Mouse (Mus musculus): ENCODE results near the gene Gm42417.

Gm42417 gene

GRCm38 (mm10) chr1:36522210-36522609 lies 17.0 kb downstream of the Gm42417 start:
- no peak for DNase-seq (ENCODE audit: low read depth, low spot score)

- no peak for DNase-seq (ENCODE audit: low read depth, low spot score)
Measured at GRCm38 (mm10) chr1:36519626-36520025, 19.6 kb downstream of the Gm42417 start.

DNA sequence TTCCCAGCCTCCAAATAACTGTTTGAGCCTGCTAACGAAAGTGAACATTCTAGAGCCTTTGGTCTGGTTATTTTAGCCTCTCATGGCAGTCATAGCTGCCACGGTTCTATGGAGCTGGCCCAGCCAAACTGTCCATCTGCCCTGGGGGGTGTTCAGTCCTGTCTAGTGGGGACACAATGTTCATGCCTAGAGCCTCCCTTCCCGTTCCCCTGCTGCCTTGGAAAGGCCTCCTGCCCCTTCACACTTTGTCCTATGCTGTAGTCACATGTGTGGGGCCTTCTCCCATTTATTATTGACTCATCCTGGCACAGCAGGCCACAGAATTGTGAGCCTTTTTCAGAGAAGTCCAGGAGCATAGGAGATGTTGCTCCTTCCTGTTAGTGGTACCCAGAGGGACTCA lies 21.0 kb downstream of the Gm42417 start:
- no peak for DNase-seq (ENCODE audit: low read depth, low spot score)

DNA sequence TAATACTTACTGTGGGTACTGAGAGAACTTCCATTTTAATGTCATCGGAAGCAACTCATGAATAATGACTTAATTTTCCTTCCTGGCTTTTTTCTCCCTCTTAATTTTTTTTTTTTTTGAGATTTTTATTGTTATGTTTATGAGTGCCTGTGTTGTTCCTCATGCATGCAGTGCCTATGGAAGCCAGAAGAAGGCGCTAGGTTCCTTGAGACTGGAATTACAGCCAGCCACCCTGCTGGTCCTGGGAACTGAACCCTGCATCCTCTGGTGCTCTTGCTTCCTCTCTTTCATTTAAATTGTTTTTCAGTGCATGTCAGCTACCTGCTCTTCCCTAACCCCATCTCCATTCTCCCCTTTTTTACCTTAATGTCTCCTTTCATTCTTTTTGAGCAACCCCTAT lies 25.5 kb downstream of the Gm42417 start:
- DNase-seq (ENCODE audit: low read depth, low spot score) = peak; percentile 60

- no peak for DNase-seq (ENCODE audit: low read depth, low spot score)
Measured at GRCm38 (mm10) chr1:36513310-36513709, 25.9 kb downstream of the Gm42417 start.

DNA sequence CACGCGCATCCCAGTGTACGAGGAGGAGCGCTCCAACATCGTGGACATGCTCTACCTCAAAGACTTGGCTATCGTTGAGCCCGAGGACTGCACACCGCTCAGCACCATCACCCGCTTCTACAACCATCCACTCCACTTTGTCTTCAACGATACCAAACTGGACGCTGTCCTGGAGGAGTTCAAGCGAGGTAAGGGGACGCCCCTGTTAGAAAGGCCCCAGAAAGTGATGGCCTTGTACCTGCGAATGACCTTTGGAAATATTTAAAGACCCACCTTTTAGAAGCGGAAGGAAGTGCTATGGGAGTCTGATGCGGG lies 26.3 kb downstream of the Gm42417 start:
- no peak for DNase-seq (ENCODE audit: low read depth, low spot score)

GRCm38 (mm10) chr1:36512089-36512965 lies 26.9 kb downstream of the Gm42417 start:
- peak; percentile 57 for DNase-seq (ENCODE audit: low read depth, low spot score)

GRCm38 (mm10) chr1:36511289-36512021 lies 27.8 kb downstream of the Gm42417 start, which contains the start of gene Cnnm3:
Gene Cnnm3 (plus strand): TSS chr1:36511867.
- DNase-seq (ENCODE audit: low read depth, low spot score) = peak; percentile 97

GRCm38 (mm10) chr1:36508238-36508637 lies 31.0 kb downstream of the Gm42417 start:
- no peak for DNase-seq (ENCODE audit: low read depth, low spot score)

DNA sequence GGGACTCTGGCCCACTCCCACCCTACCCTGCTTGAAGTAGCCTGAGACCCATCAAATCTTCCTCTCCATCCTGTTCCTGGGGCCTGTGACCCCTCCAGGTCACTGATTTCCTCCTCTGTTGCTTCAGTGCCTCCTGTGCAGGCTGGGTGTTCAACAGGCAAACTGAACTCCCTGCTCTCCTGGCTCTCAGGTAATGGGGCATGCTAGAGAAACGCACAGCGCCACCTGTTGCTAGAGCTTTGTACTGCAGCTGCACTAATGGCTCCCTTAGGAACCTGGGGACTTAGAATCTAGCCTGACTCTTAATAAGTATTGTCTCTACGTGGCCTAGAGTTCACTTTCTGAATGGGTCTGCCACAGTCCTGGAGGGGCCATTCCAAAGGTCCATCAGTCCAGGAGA lies 38.0 kb downstream of the Gm42417 start:
- DNase-seq (ENCODE audit: low read depth, low spot score) = peak; percentile 75

GRCm38 (mm10) chr1:36497312-36497711 lies 41.9 kb downstream of the Gm42417 start:
- DNase-seq (ENCODE audit: low read depth, low spot score) = no peak

DNA sequence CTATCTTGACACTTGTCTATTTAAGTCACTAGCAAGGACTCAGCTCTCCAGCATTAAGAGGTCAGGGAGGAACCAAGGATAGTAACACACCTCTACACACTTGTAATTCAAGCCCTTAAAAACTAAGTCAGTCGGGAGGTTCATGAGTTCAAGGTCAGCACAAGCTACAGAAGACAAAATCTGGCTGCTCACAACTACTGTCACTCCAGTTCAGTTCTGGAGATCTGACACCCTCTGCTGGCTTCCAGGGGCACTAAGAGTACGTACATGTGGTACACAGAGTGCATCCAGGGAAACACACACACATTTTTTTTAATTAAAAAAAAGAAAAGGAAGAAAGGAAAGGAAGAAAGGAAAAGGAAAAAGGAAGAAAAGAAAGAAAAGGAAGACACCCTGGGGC lies 42.5 kb downstream of the Gm42417 start:
- DNase-seq (ENCODE audit: low read depth, low spot score) = no peak

DNA sequence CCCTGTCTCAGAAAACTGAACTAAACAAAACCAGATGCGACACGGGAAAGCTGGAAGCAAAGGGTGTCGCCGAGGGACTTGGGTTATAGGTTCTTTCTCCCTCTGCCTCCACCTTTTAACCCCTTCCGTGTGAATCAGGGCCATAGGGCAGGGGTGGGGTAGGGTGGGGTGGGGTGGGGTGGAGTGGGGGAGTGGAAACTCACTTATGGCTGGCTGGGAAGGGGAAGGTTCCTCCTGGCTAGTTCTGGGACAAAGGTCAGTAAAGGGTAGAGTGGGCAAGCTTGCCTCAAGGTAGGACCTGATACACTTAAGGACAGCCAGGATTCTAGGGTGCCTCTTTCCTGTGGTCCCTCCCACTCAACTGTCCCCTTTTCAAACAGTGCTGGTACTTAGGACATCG lies 45.9 kb downstream of the Gm42417 start:
- no peak for DNase-seq (ENCODE audit: low read depth, low spot score)

DNA sequence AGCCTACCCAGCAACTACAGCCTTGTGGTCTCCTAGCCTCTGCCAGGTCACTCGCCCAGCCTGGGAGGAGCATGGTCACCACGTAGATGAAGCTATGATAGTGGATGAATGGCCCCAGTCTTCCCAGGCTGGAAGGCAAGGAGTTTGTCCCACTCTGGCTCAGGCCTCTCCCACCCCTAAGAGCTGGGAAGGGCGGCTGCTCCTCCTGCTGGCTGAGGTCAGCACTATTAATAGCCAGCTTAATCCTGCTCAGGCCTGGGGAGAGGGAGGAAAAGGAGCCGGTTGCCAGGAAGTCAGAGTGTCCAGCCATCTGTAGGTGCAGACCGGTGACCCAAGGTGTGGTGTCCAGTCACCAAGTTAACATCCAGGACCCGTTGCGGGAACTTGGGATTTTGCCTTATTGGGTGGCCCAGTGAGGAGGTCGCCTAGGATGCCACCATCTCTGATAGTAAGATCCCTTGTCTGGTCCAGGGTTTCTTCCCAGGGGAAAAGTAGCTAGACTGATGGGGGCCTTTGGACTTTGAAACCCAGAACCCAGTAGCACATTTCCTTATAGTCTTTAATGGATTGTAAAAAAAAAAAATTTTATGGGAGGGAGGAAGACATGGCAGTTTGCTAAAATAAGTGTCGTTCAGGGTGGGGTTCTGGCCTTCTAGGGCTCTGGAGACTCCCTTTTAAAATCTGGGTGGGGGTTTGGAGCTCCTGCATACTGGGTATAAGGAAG lies 46.7 kb downstream of the Gm42417 start:
- peak; percentile 45 for DNase-seq (ENCODE audit: low read depth, low spot score)

GRCm38 (mm10) chr1:36489661-36490060 lies 49.6 kb downstream of the Gm42417 start:
- DNase-seq (ENCODE audit: low read depth, low spot score) = no peak

DNA sequence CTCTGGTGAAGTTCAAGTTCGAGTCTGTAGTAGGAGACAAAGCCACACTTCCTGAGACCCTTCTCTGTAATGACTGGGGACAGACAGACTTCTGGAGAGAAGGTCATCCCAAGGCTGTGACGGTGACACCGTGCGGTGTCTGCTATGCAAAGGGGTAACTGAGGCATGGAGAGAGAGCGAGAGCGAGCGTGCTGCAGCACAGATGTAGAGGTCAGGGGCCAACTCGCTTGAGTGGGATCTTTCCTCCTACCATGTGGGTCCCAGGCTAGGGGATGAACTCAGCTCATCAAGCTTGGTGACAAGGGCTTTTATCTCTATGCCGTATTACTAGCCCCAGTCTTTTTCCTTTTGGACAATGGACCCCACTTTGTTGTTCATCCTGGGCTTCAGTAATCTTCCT lies 52.1 kb downstream of the Gm42417 start:
- peak; percentile 18 for DNase-seq (ENCODE audit: low read depth, low spot score)

DNA sequence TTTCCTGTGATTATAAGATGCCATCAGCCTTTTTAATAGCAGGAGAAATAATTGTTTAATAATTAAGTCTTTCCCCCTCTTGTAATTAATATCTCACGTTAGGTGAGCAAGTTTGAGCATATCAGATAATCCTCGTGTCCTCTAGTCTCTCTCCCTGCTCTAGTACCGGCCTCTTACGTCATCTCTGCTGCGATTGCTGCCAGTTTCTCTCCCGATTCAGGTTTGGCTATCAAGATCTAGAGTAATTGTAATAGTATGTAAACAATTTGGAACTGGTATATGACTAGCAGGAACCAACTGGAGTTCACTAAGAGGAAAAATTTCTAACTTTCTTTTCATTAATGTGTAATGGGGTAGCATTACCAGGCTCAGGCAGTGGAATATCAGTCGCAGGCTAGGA lies 54.1 kb downstream of the Gm42417 start:
- no peak for DNase-seq (ENCODE audit: low read depth, low spot score)

GRCm38 (mm10) chr1:36483825-36484224 lies 55.4 kb downstream of the Gm42417 start:
- DNase-seq (ENCODE audit: low read depth, low spot score) = no peak

All from mesoderm, embryonic 11.5 days (tissue).